Mouse (Mus musculus) forebrain, embryonic 10.5 days (tissue): ENCODE measurements at regions not wholly inside any gene's neighbourhood (a gene's known extent, or its start where the extent isn't known, plus 50 kb on each side); places are given as distances from the start of the nearest gene placed in this dataset.
"Not testable (repeated sequence)": the region's sequence is repeated elsewhere in the genome, so short reads cannot be mapped to it uniquely, and the experiment has no call there.

Source experiments
- DNase-seq: peaks from one replicate; pipeline ENCODE4 v3.0.0-alpha.2; 2017; ENCODE audit warnings: low spot score; ENCODE audit errors: extremely low spot score
- H3K27ac ChIP-seq: fragments of 300-500 bp; sonication (generic); 2 replicates; pipeline ENCODE4 v1.5.1; 2016; ENCODE audit warnings: mild to moderate bottlenecking
- H3K27me3 ChIP-seq: fragments of 300-500 bp; sonication (generic); 2 replicates; pipeline ENCODE4 v1.6.1; 2016; ENCODE audit warnings: mild to moderate bottlenecking; ENCODE audit not compliant: poor library complexity, severe bottlenecking
- H3K36me3 ChIP-seq: fragments of 300-500 bp; sonication (generic); replicated peaks from 2 replicates; pipeline ENCODE4 v1.6.1; 2016; ENCODE audit warnings: mild to moderate bottlenecking, moderate library complexity
- H3K4me1 ChIP-seq: fragments of 300-500 bp; sonication (generic); 2 replicates; pipeline ENCODE4 v1.6.1; 2016
- H3K4me3 ChIP-seq: fragments of 300-500 bp; sonication (generic); 2 replicates; pipeline ENCODE4 v1.5.1; 2016; ENCODE audit warnings: mild to moderate bottlenecking, moderate library complexity
- H3K9me3 ChIP-seq: fragments of 300-500 bp; sonication (generic); 2 replicates; pipeline ENCODE4 v1.6.1; 2016; ENCODE audit warnings: mild to moderate bottlenecking, moderate library complexity
- WGBS: fragments of 180-500 bp; shearing (Covaris S2); methylation state at CpG from one replicate; pipeline ENCODE4 v1.1.7; 2016; 5-methylcytosine and 5-hydroxymethylcytosine counted together

DNA sequence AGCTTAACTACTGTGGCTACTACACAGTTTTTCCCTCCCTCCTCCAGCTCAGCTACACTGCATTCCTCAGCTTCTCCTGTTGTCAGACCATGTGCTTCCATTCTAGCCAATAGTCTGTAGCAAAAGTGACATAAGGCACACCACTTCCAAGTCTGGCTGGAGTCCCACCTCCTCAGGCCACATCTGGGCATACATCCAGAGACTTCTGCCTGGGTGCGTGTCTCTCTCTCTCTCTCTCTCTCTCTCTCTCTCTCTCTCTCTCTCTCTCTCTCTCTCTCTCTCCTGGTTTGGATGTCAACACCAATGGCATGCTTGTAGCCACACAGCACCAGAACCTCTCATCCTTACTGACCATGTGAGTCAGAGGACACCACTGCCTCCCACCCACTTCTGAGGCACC, 55.6 kb upstream of the Cdyl start:
- no peak for DNase-seq
- Histone ChIP-seq H3K27ac (no peak overlapping the region), H3K36me3 (no peaks in the 10 kb centered on the region), H3K4me1 (no peaks in the 10 kb centered on the region), H3K9me3 (no peaks in the 10 kb centered on the region), H3K27me3 (no peaks in the 10 kb centered on the region), H3K4me3 (no peak overlapping the region)
- 86% methylated on average over 1 of the region's 1 CpGs for WGBS

DNA sequence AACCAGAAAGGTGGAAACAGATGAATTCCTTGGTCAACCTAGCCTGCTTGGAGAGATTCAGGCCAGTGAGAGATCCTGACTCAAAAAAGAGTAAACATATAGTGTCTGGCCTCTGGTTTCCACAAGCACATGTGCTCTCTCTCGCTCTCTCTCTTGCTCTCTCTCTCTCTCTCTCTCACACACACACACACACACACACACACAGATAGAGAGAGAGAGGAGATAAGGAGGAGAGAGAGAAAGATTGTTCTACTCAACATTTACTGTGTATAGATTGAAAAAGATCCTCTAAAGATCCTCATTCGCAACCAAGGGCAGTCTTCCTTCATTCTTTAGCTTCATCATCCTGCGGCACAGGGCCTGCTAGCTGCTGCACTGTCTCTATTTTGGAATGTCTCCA, 54.9 kb upstream of the Cdyl start:
- no peak for DNase-seq
- H3K36me3 ChIP-seq, result no peaks in the 10 kb centered on the region
- WGBS, result 91% methylated on average over 3 of the region's 3 CpGs
- H3K4me3 ChIP-seq, result no peak overlapping the region
- no peaks in the 10 kb centered on the region for H3K4me1 ChIP-seq
- H3K27ac ChIP-seq, result no peak overlapping the region
- H3K27me3 ChIP-seq, result no peaks in the 10 kb centered on the region
- H3K9me3 ChIP-seq, result no peaks in the 10 kb centered on the region

DNA sequence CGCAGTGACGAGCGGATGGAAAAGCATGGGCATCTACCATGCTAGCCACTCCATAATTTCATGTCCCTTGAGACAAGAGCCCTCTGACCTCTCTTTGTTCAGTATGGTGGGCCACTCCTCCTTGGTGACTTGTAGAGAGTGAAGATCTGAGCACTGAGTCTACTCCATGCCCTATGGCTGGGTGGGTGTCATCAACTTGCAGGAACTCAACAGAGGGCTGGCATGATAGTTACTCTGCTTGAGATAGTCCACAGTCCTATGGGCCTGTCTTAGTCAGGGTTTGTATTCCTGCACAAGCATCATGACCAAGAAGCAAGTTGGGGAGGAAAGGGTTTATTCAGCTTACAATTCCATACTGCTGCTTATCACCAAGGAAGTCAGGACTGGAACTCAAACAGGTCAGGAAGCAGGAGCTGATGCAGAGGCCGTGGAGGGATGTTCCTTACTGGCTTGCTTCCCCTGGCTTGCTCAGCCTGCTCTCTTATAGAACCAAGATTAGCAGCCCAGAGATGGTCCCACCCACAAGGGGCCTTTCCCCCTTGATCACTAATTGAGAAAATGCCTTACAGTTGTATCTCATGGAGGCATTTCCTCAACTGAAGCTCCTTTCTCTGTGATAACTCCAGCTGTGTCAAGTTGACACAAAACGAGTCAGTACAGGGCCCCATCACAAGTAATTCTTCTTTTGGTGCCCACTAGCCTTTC, 52.6 kb upstream of the Cdyl start:
- not testable (repeated sequence) for H3K27me3 ChIP-seq, H3K27ac ChIP-seq, H3K9me3 ChIP-seq, H3K4me3 ChIP-seq, H3K4me1 ChIP-seq, DNase-seq, H3K36me3 ChIP-seq
- WGBS, result 91% methylated on average over 5 of the region's 5 CpGs

DNA sequence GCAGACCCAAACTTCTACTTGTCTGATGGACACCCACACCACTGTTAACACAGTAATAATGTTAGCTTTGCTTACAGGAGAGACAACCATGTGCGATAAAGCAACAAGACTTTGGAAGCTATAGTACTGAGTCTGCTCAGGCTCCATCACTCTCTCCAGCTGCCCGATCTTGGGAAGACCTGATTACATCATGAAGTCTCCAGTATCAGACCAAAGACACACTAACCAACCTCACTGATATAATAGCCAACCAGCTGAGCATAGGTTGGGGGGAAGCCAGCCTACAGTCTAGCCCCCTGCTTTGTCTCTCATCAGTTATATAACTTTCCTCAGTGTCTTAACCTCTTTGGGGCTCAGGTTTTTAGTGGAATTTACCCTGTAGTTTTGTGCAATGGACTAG, 51.9 kb upstream of the Cdyl start:
- Histone ChIP-seq H3K27ac (no peak overlapping the region), H3K4me3 (no peak overlapping the region), H3K36me3 (no peaks in the 10 kb centered on the region), H3K9me3 (no peaks in the 10 kb centered on the region), H3K27me3 (no peaks in the 10 kb centered on the region), H3K4me1 (no peaks in the 10 kb centered on the region)
- DNase-seq, result no peak
- 93% methylated on average over 2 of the region's 2 CpGs for WGBS
